Comparison of ENCODE assay signal across 9 mouse cellular contexts in the genomic region with DNA sequence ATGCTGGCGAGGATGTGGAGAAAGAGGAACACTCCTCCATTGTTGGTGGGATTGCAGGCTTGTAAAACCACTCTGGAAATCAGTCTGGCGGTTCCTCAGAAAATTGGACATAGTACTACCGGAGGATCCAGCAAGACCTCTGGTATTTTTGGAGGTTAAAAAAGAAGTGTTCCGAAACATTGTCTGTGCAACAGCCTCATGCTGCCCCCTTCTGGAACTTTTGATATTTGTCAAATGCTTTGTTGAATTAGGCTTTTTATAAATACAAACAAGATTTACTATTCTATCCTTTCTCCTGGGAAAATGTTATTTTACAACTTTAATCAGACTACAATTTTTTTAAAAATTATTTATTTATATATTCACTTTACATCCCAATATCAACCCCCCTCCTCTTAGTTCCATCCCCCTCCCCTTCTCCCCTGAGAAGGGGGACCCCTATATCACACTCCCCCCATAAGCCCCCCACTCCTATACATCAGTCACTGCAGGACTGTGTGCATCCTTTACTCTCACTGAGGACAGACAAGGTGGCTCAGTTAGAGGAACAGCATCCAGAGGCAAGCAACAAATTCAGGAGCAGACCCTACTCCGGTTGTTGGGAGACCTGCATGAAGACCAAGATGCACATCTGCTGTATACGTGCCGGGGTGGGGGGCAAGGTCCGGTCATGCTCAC. TPM values are rescaled to one million over a fixed set of nuclear protein-coding genes. Genes with fewer than 3 reads are reported as not detected.
DNase-seq lines count a peak whose midpoint lies in the region; ATAC-seq and TF ChIP-seq lines count a peak whose summit lies in the region.
"Had no signal": no experiment of that assay in that cellular context is flagged by ENCODE, and none has a peak within 500 bp of the region (broad histone marks: within the 10 kb centered on the region; RNA-seq: fewer than 3 reads in every experiment).

No protein-coding gene starts in this region.

- no peaks in the 10 kb centered on the region for H3K36me3 ChIP-seq in limb, embryonic 11.5 days (ENCODE audit: control insufficient read depth, insufficient read depth, low read length)
- no peaks in the 10 kb centered on the region for H3K36me3 ChIP-seq in limb, embryonic 10.5 days
- H3K36me3 ChIP-seq: liver, embryonic 15.5 days had no signal

- no peaks in the 10 kb centered on the region for H3K4me1 ChIP-seq in limb, embryonic 11.5 days (ENCODE audit: control insufficient read depth, insufficient read depth, low read length)
- H3K4me1 ChIP-seq in limb, embryonic 10.5 days = peaks cover 8% of the 10 kb centered on the region; the same call in 1 of the 2 replicates
- H3K4me1 ChIP-seq: liver, embryonic 15.5 days had no signal

- peak; percentile 25; the same call in 1 of the 2 replicates for TF ChIP-seq CTCF in brain, embryonic 14.5 days (IDR thresholded peaks at IDR 0.05; ENCODE audit: borderline replicate concordance, extremely low read depth, insufficient read depth, insufficient read length)

- H3K27ac ChIP-seq in limb, embryonic 11.5 days (replicated peaks; ENCODE audit: low read depth, low read length) = no peak overlapping the region
- H3K27ac ChIP-seq in limb, embryonic 10.5 days = no peak overlapping the region
- H3K27ac ChIP-seq: liver, embryonic 15.5 days had no signal

- DNase-seq in embryo, embryonic 10 days (ENCODE audit: low spot score) = peak; percentile 16
- DNase-seq in embryo, embryonic 9.5 days (ENCODE audit: extremely low spot score) = no peak
- peak; percentile 37 for DNase-seq in limb, embryonic 11.5 days (ENCODE audit: low spot score)
- no peak for DNase-seq in limb, embryonic 10.5 days (ENCODE audit: low spot score)
- DNase-seq in brain, embryonic 14.5 days (ENCODE audit: low read depth) = peak; percentile 54
- DNase-seq in kidney, postnatal 36 days = peak; percentile 27 to 48
- no peak for DNase-seq in ovary, postnatal 36 days (ENCODE audit: low spot score)

- no peak overlapping the region for H3K9ac ChIP-seq in limb, embryonic 11.5 days (ENCODE audit: low read length)
- H3K9ac ChIP-seq: liver, embryonic 15.5 days had no signal

- no peak for TF ChIP-seq POLR2A in brain, embryonic 14.5 days (IDR thresholded peaks at IDR 0.05; ENCODE audit: borderline replicate concordance, extremely low read depth, insufficient read depth, insufficient read length, poor library complexity, severe bottlenecking)

- no peak overlapping the region for H3K4me3 ChIP-seq in limb, embryonic 11.5 days (ENCODE audit: low read depth, low read length)
- H3K4me3 ChIP-seq in limb, embryonic 10.5 days = no peak overlapping the region
- H3K4me3 ChIP-seq: liver, embryonic 15.5 days had no signal

- H3K4me2 ChIP-seq in limb, embryonic 11.5 days (ENCODE audit: low read depth, severe bottlenecking) = no peak overlapping the region
- H3K4me2 ChIP-seq: liver, embryonic 15.5 days had no signal

- no peak for ATAC-seq in limb, embryonic 11.5 days (ENCODE audit: insufficient number of reproducible peaks, low FRiP score, low TSS enrichment, low read depth)
- no peak for ATAC-seq in granulocyte monocyte progenitor cell, adult 5-6 weeks (replicated peaks; ENCODE audit: poor library complexity, severe bottlenecking)

- WGBS in limb, embryonic 11.5 days = 79% methylated on average over 7 of the region's 8 CpGs
- WGBS in limb, embryonic 10.5 days = 80% methylated on average over 7 of the region's 8 CpGs

- H3K27me3 ChIP-seq in limb, embryonic 11.5 days (ENCODE audit: control insufficient read depth, insufficient read depth, low read length) = no peaks in the 10 kb centered on the region
- H3K27me3 ChIP-seq in limb, embryonic 10.5 days (ENCODE audit: low read depth, poor library complexity, severe bottlenecking) = no peaks in the 10 kb centered on the region
- H3K27me3 ChIP-seq: liver, embryonic 15.5 days had no signal

- H3K9me3 ChIP-seq in limb, embryonic 11.5 days (ENCODE audit: control insufficient read depth, low read length) = no peaks in the 10 kb centered on the region
- H3K9me3 ChIP-seq in limb, embryonic 10.5 days (replicated peaks) = no peaks in the 10 kb centered on the region
- H3K9me3 ChIP-seq: liver, embryonic 15.5 days had no signal

RNA-seq across cellular contexts. Expression of a gene that starts 38.3 kb away (rescaled TPM):
- polyA plus RNA-seq in limb, embryonic 11.5 days (2014; fragmentation: Nextera tagmentation; extraction: Ambion mirVana) = 0.21 and 0.58 TPM in 2 replicates
- polyA plus RNA-seq in limb, embryonic 10.5 days (2016; fragmentation: Nextera tagmentation; extraction: Ambion mirVana) = 0.50 and 1.2 TPM in 2 replicates
- polyA plus RNA-seq in brain, embryonic 14.5 days (2012; rRNA removed) = 0.31 and 0.42 TPM in 2 replicates
- total RNA-seq in granulocyte monocyte progenitor cell, adult 5-6 weeks (2014; fragmentation: Nextera tagmentation) = not detected in 2 replicates
- total RNA-seq in granulocyte monocyte progenitor cell, adult 5-6 weeks (2017) = not detected in 2 replicates

Comparison
In these comparisons a context has a peak if more than half of its experiments do, and no peak if none do; other contexts are left out.
1. DNase-seq: peak in embryo, embryonic 10 days (single experiment), limb, embryonic 11.5 days (single experiment), brain, embryonic 14.5 days (single experiment) and kidney, postnatal 36 days (2 of 2); none in embryo, embryonic 9.5 days (single experiment), limb, embryonic 10.5 days (single experiment) and ovary, postnatal 36 days (single experiment).